Mouse (Mus musculus) liver, postnatal 0 days (tissue): ENCODE results near the gene Hfe. TPM values are rescaled to one million over a fixed set of nuclear protein-coding genes. Genes with fewer than 3 reads are reported as not detected.
A peak's percentile ranks its signal among the peaks of the same experiment; 100 is the strongest.

ENCODE experiments used
- ATAC-seq: fragments of 200-750 bp; cut with Nextera tagmentation; 2 replicates; pipeline ENCODE4 v1.8.0; 2017; ENCODE audit warnings: mild to moderate bottlenecking, moderate library complexity
- DNase-seq: peaks from one replicate; pipeline ENCODE4 v3.0.0-alpha.2; 2016
- H3K27ac ChIP-seq: fragments of 300-500 bp; sonication (generic); 2 replicates; pipeline ENCODE4 v1.5.1; 2014; ENCODE audit warnings: antibody characterized with exemption, moderate library complexity, mild to moderate bottlenecking, low read depth
- H3K27me3 ChIP-seq: fragments of 300-500 bp; sonication (generic); 2 replicates; pipeline ENCODE4 v1.6.1; 2014; ENCODE audit warnings: low read length, control low read depth, mixed read lengths; ENCODE audit not compliant: insufficient read depth
- H3K36me3 ChIP-seq: fragments of 300-500 bp; sonication (generic); replicated peaks from 2 replicates; pipeline ENCODE4 v1.6.1; 2014; ENCODE audit warnings: mild to moderate bottlenecking, control low read depth, low read length, moderate library complexity, mixed read lengths; ENCODE audit not compliant: insufficient read depth
- H3K4me1 ChIP-seq: fragments of 300-500 bp; sonication (generic); 2 replicates; pipeline ENCODE4 v1.6.1; 2014; ENCODE audit warnings: antibody characterized with exemption, mild to moderate bottlenecking, control low read depth; ENCODE audit not compliant: insufficient read depth
- H3K4me2 ChIP-seq: fragments of 300-500 bp; sonication (generic); 2 replicates; pipeline ENCODE4 v1.6.1; 2014; ENCODE audit warnings: low read depth, mild to moderate bottlenecking, low read length, moderate library complexity, mixed read lengths
- H3K4me3 ChIP-seq: fragments of 300-500 bp; sonication (generic); 2 replicates; pipeline ENCODE4 v1.5.1; 2014; ENCODE audit warnings: low read depth, low read length
- H3K9ac ChIP-seq: fragments of 300-500 bp; sonication (generic); replicated peaks from 2 replicates; pipeline ENCODE4 v1.6.1; 2014; ENCODE audit warnings: mild to moderate bottlenecking, moderate library complexity
- H3K9me3 ChIP-seq: fragments of 300-500 bp; sonication (generic); 2 replicates; pipeline ENCODE4 v1.6.1; 2016; ENCODE audit warnings: mild to moderate bottlenecking, control low read depth, low read length, mixed read lengths
- CTCF ChIP-seq: sonication (generic); IDR thresholded peaks from 2 replicates; pipeline ENCODE4 v1.5.1; 2016; ENCODE audit warnings: antibody characterized with exemption, low read depth
- EP300 ChIP-seq: IDR thresholded peaks from 2 replicates; pipeline ENCODE4 v1.6.1; 2016; ENCODE audit warnings: antibody characterized with exemption, low read depth, mild to moderate bottlenecking
- WGBS: fragments of 180-500 bp; shearing (Covaris S2); extraction: QIAGEN DNeasy Blood & Tissue Kit; methylation state at CpG from one replicate; pipeline ENCODE4 v1.1.7; 2014; ENCODE audit not compliant: insufficient replicate concordance; 5-methylcytosine and 5-hydroxymethylcytosine counted together
- polyA plus RNA-seq: library from polyadenylated mRNA; unstranded; fragments of >200 nt; fragmentation: Nextera tagmentation; extraction: Ambion mirVana; gene quantifications from 2 replicates; pipeline ENCODE4 v1.2.1, GENCODE M21; 2015

The Hfe gene
- polyA plus RNA-seq, 1 experiment from 2014 or later: 24.0 TPM

GRCm38 (mm10) chr13:23689459-23689858 is 21.2 kb downstream of the Hfe start:
- no peak overlapping the region for H3K4me2 ChIP-seq
- peaks cover 14% of the 10 kb centered on the region; the same call in 1 of the 2 replicates for H3K36me3 ChIP-seq
- H3K4me3 ChIP-seq: no peak overlapping the region
- H3K27me3 ChIP-seq: no peaks in the 10 kb centered on the region
- H3K9ac ChIP-seq: no peak overlapping the region
- ATAC-seq: no peak
- H3K27ac ChIP-seq: no peak overlapping the region
- H3K9me3 ChIP-seq: no peaks in the 10 kb centered on the region
- WGBS: 42% methylated on average over 2 of the region's 2 CpGs
- peaks cover 21% of the 10 kb centered on the region for H3K4me1 ChIP-seq
- DNase-seq: no peak
- TF ChIP-seq EP300 (no peak), CTCF (no peak)

DNA sequence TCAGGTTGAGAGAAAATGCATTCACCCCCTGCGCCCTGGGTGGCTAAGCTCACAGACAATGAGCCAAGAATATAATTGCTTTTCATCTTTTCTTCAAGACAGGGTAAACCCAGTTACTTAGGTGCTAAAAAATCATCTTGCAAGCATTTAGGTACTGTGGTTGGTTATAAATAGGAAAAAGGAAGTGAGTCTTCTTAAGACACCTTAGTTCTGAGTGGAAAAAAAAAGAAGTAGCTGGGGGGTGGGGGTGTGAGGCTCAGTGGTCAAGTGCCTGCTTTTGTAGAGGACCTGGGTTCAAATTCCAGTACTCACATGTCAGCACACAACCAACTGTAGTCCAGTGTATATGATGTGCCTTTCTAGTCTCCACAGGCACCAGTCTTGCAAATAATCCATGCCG is 21.7 kb downstream of the Hfe start:
- H3K9ac ChIP-seq: 0 out of 2 replicates have a peak overlapping the region, but pooled peaks have one; percentile 17
- H3K27ac ChIP-seq: no peak overlapping the region
- peaks cover 21% of the 10 kb centered on the region for H3K4me1 ChIP-seq

GRCm38 (mm10) chr13:23687907-23688306 is 22.7 kb downstream of the Hfe start:
- 71% methylated on average over 7 of the region's 7 CpGs for WGBS
- TF ChIP-seq EP300 (no peak), CTCF (no peak)
- peaks cover 24% of the 10 kb centered on the region for H3K4me1 ChIP-seq
- H3K27ac ChIP-seq: peak overlapping the region; percentile 58; the same call in 1 of the 2 replicates
- no peak overlapping the region for H3K9ac ChIP-seq
- ATAC-seq: no peak
- H3K27me3 ChIP-seq: no peaks in the 10 kb centered on the region
- no peak for DNase-seq
- H3K9me3 ChIP-seq: no peaks in the 10 kb centered on the region
- peak overlapping the region; percentile 65 for H3K4me2 ChIP-seq
- 0 out of 2 replicates have a peak overlapping the region, but pooled peaks have one; percentile 2 for H3K4me3 ChIP-seq
- H3K36me3 ChIP-seq: 0 out of 2 replicates have a peak, but pooled peaks cover 11% of the 10 kb centered on the region

More for the DNA sequence above, 21.7 kb downstream of the Hfe start:
- no peak for ATAC-seq
- H3K9me3 ChIP-seq: no peaks in the 10 kb centered on the region
- WGBS: 90% methylated on average over 2 of the region's 2 CpGs
- H3K27me3 ChIP-seq: no peaks in the 10 kb centered on the region
- TF ChIP-seq EP300 (no peak), CTCF (no peak)
- no peak for DNase-seq
- H3K4me2 ChIP-seq: peak overlapping the region; percentile 24; the same call in 1 of the 2 replicates
- H3K4me3 ChIP-seq: no peak overlapping the region
- peaks cover 14% of the 10 kb centered on the region; the same call in 1 of the 2 replicates for H3K36me3 ChIP-seq

GRCm38 (mm10) chr13:23687181-23687580 is 23.5 kb downstream of the Hfe start:
- Histone ChIP-seq H3K4me2 (peak overlapping the region; percentile 65), H3K27me3 (no peaks in the 10 kb centered on the region), H3K4me3 (peak overlapping the region; percentile 40), H3K9me3 (no peaks in the 10 kb centered on the region), H3K9ac (peak overlapping the region; percentile 3; the same call in 1 of the 2 replicates), H3K36me3 (0 out of 2 replicates have a peak, but pooled peaks cover 11% of the 10 kb centered on the region), H3K4me1 (peaks cover 31% of the 10 kb centered on the region), H3K27ac (no peak overlapping the region; the same call in 1 of the 2 replicates)
- ATAC-seq (no peak), DNase-seq (no peak)
- TF ChIP-seq CTCF (no peak), EP300 (no peak)
- 67% methylated on average over 4 of the region's 4 CpGs for whole genome bisulfite sequencing

- H3K4me1 ChIP-seq: peaks cover 36% of the 10 kb centered on the region
- no peak for DNase-seq
- no peaks in the 10 kb centered on the region for H3K9me3 ChIP-seq
- peak overlapping the region; percentile 99 for H3K27ac ChIP-seq
- 25% methylated on average over 4 of the region's 4 CpGs for WGBS
- peak overlapping the region; percentile 60 for H3K4me3 ChIP-seq
- peak overlapping the region; percentile 81 for H3K9ac ChIP-seq
- H3K27me3 ChIP-seq: no peaks in the 10 kb centered on the region
- H3K36me3 ChIP-seq: 0 out of 2 replicates have a peak, but pooled peaks cover 7% of the 10 kb centered on the region
- H3K4me2 ChIP-seq: peak overlapping the region; percentile 80
- no peak for TF ChIP-seq EP300
- no peak for TF ChIP-seq CTCF
- no peak for ATAC-seq
Observed at GRCm38 (mm10) chr13:23685966-23686365, 24.7 kb downstream of the Hfe start.

- peak; percentile 50 for DNase-seq
- peak overlapping the region; percentile 80 for H3K4me2 ChIP-seq
- H3K27ac ChIP-seq: peak overlapping the region; percentile 99
- ATAC-seq: no peak
- H3K27me3 ChIP-seq: no peaks in the 10 kb centered on the region
- H3K4me1 ChIP-seq: peaks cover 36% of the 10 kb centered on the region
- H3K4me3 ChIP-seq: peak overlapping the region; percentile 60
- H3K36me3 ChIP-seq: 0 out of 2 replicates have a peak, but pooled peaks cover 4% of the 10 kb centered on the region
- TF ChIP-seq CTCF (no peak), EP300 (no peak)
- 3% methylated on average over 15 of the region's 15 CpGs for WGBS
- H3K9me3 ChIP-seq: no peaks in the 10 kb centered on the region
- H3K9ac ChIP-seq: peak overlapping the region; percentile 81
Observed at GRCm38 (mm10) chr13:23685121-23685861, 25.4 kb downstream of the Hfe start.
